Mouse (Mus musculus) right cerebral cortex, adult 2 months (tissue): ENCODE results near the gene Krt28.

ENCODE experiments used
- DNase-seq, 2 experiments: peaks; one replicate each; pipeline ENCODE4 v3.0.0; 2021 to 2022; ENCODE audit warnings: low spot score in 2 of 2

The Krt28 gene

GRCm38 (mm10) chr11:99374803-99375202 lies at the start of gene Krt28:
TSS of gene Krt28 (minus strand) at chr11:99374903.
- no peak for DNase-seq

GRCm38 (mm10) chr11:99422159-99422558 lies 47.5 kb upstream of the Krt28 start, which contains the start of gene Krt12:
TSS of gene Krt12 (minus strand) at chr11:99422259.
- no peak for DNase-seq

- DNase-seq = peak; percentile 33 to 53
Observed at GRCm38 (mm10) chr11:99420586-99420985, 45.9 kb upstream of the Krt28 start.

GRCm38 (mm10) chr11:99417819-99418218 lies 43.1 kb upstream of the Krt28 start:
- peak; percentile 23 to 29 for DNase-seq

- DNase-seq = peak; percentile 76 to 77
Observed at GRCm38 (mm10) chr11:99416902-99417301, 42.2 kb upstream of the Krt28 start.

- DNase-seq = no peak
Observed at GRCm38 (mm10) chr11:99414463-99415147, 39.9 kb upstream of the Krt28 start.

GRCm38 (mm10) chr11:99413247-99413646 lies 38.5 kb upstream of the Krt28 start:
- peak; percentile 53 to 65 for DNase-seq

GRCm38 (mm10) chr11:99406186-99406585 lies 31.5 kb upstream of the Krt28 start:
- DNase-seq = no peak

- no peak for DNase-seq
Observed at GRCm38 (mm10) chr11:99399956-99400549, 25.4 kb upstream of the Krt28 start.

- no peak for DNase-seq
Observed at GRCm38 (mm10) chr11:99398832-99399231, 24.1 kb upstream of the Krt28 start.

- DNase-seq = no peak
Observed at GRCm38 (mm10) chr11:99398084-99398483, 23.4 kb upstream of the Krt28 start.

GRCm38 (mm10) chr11:99396661-99397060 lies 22.0 kb upstream of the Krt28 start:
- DNase-seq = no peak

GRCm38 (mm10) chr11:99396034-99396433 lies 21.3 kb upstream of the Krt28 start:
- DNase-seq = no peak

GRCm38 (mm10) chr11:99392492-99392891 lies 17.8 kb upstream of the Krt28 start:
- peak; percentile 36 to 43 for DNase-seq

- DNase-seq = no peak
Observed at GRCm38 (mm10) chr11:99391375-99391774, 16.7 kb upstream of the Krt28 start.

- DNase-seq = no peak
Observed at GRCm38 (mm10) chr11:99390866-99391265, 16.2 kb upstream of the Krt28 start.

GRCm38 (mm10) chr11:99389264-99389663 lies 14.6 kb upstream of the Krt28 start, which contains the start of gene Krt10:
TSS of gene Krt10 (minus strand) at chr11:99389364.
- DNase-seq = no peak

GRCm38 (mm10) chr11:99388661-99389060 lies 14.0 kb upstream of the Krt28 start:
- DNase-seq = no peak

GRCm38 (mm10) chr11:99385813-99386721 lies 11.4 kb upstream of the Krt28 start:
- peak; percentile 87 to 88 for DNase-seq

- DNase-seq = peak; percentile 81 to 88
Observed at GRCm38 (mm10) chr11:99379568-99379967, 4.9 kb upstream of the Krt28 start.

- peak; percentile 60 to 63 for DNase-seq
Observed at GRCm38 (mm10) chr11:99369853-99370451, 4.8 kb downstream of the Krt28 start.

- no peak for DNase-seq
Observed at GRCm38 (mm10) chr11:99369229-99369628, 5.5 kb downstream of the Krt28 start.
